Comparison of ENCODE assay signal across 8 mouse cellular contexts in genomic region chr10:80148610-80149290, GRCm38 (mm10). TPM values are rescaled to one million over a fixed set of nuclear protein-coding genes. Genes with fewer than 3 reads are reported as not detected.
DNase-seq lines count a peak whose midpoint lies in the region; ATAC-seq and TF ChIP-seq lines count a peak whose summit lies in the region.

No protein-coding gene starts in this region.

- peak overlapping the region; percentile 94 for H3K4me3 ChIP-seq in G1E (ENCODE audit: low read depth, low read length)
- peak overlapping the region; percentile 80 for H3K4me3 ChIP-seq in forebrain, embryonic 15.5 days
- H3K4me3 ChIP-seq in lung, embryonic 16.5 days (ENCODE audit: low read length) = peak overlapping the region; percentile 88

- peak; percentile 76 for DNase-seq in G1E (ENCODE audit: low spot score)
- DNase-seq in cerebellum, adult 11-12 months = peak; percentile 95
- peak; percentile 92 for DNase-seq in heart, postnatal 25 days (ENCODE audit: low spot score)
- peak; percentile 87 to 91 for DNase-seq in layer of hippocampus, adult 8-10 months (ENCODE audit: low spot score in 2 of 2)
- DNase-seq in ovary, postnatal 14 days (ENCODE audit: low spot score) = peak; percentile 94
- DNase-seq in thymus, postnatal 10 days (ENCODE audit: low spot score in 2 of 2) = peak; percentile 91 to 97

- peak overlapping the region; percentile 98 for H3K9ac ChIP-seq in forebrain, embryonic 15.5 days (replicated peaks)
- H3K9ac ChIP-seq in lung, embryonic 16.5 days (ENCODE audit: low read length) = peak overlapping the region; percentile 92

- peak overlapping the region; percentile 66 for H3K4me2 ChIP-seq in forebrain, embryonic 15.5 days (replicated peaks)
- H3K4me2 ChIP-seq in lung, embryonic 16.5 days (ENCODE audit: low read depth, low read length) = peak overlapping the region; percentile 61

- H3K9me3 ChIP-seq in G1E (replicated peaks) = no peaks in the 10 kb centered on the region
- no peaks in the 10 kb centered on the region for H3K9me3 ChIP-seq in forebrain, embryonic 15.5 days
- no peaks in the 10 kb centered on the region for H3K9me3 ChIP-seq in lung, embryonic 16.5 days (ENCODE audit: control insufficient read depth, low read length)

- WGBS in forebrain, embryonic 15.5 days = under 1% methylated on average over 57 of the region's 57 CpGs
- WGBS in lung, embryonic 16.5 days = under 1% methylated on average over 56 of the region's 57 CpGs

- ATAC-seq in G1E (ENCODE audit: extremely low read depth, insufficient number of reproducible peaks, low FRiP score, poor library complexity, severe bottlenecking) = peak; percentile 22
- peak; percentile 47 for ATAC-seq in forebrain, embryonic 15.5 days (replicated peaks)
- peak; percentile 56 for ATAC-seq in lung, embryonic 16.5 days (ENCODE audit: low read depth)

- H3K36me3 ChIP-seq in G1E (replicated peaks) = peaks cover 76% of the 10 kb centered on the region
- H3K36me3 ChIP-seq in forebrain, embryonic 15.5 days = peaks cover 34% of the 10 kb centered on the region
- peaks cover 29% of the 10 kb centered on the region for H3K36me3 ChIP-seq in lung, embryonic 16.5 days (ENCODE audit: control insufficient read depth, insufficient read depth, low read length)

- H3K4me1 ChIP-seq in G1E (ENCODE audit: insufficient read depth, low read depth, low read length) = peaks cover 73% of the 10 kb centered on the region
- peaks cover 42% of the 10 kb centered on the region for H3K4me1 ChIP-seq in forebrain, embryonic 15.5 days
- peaks cover 46% of the 10 kb centered on the region for H3K4me1 ChIP-seq in lung, embryonic 16.5 days (replicated peaks; ENCODE audit: control insufficient read depth, insufficient read depth, low read length)

- no peak for TF ChIP-seq CTCF in G1E (IDR thresholded peaks at IDR 0.05; ENCODE audit: low read depth, low read length)

- H3K27ac ChIP-seq in forebrain, embryonic 15.5 days (replicated peaks) = peak overlapping the region; percentile 100
- H3K27ac ChIP-seq in lung, embryonic 16.5 days (ENCODE audit: low read length) = peak overlapping the region; percentile 100

- intact Hi-C loops in heart, postnatal 25 days (cut with DNase I) = loop anchor here (10.0 kb wide), 1 partner anchor 294 kb away; the partner anchor contains the start of gene Ptbp1

- H3K27me3 ChIP-seq in G1E (ENCODE audit: insufficient read depth, low read length) = no peaks in the 10 kb centered on the region
- H3K27me3 ChIP-seq in forebrain, embryonic 15.5 days = no peaks in the 10 kb centered on the region
- H3K27me3 ChIP-seq in lung, embryonic 16.5 days (ENCODE audit: control insufficient read depth, insufficient read depth, low read depth, low read length) = no peaks in the 10 kb centered on the region

RNA-seq across cellular contexts. Expression of gene Midn, which starts 0.7 kb away (rescaled TPM):
- total RNA-seq in G1E (2014; fragmentation: Nextera tagmentation) = 89.8 and 92.3 TPM in 2 replicates
- 19.2 and 24.3 TPM in 2 replicates for total RNA-seq in G1E (2017)
- polyA plus RNA-seq in G1E (2012) = 295 and 302 TPM in 2 replicates
- polyA plus RNA-seq in forebrain, embryonic 15.5 days (2015; fragmentation: Nextera tagmentation; extraction: Ambion mirVana) = 33.0 and 34.9 TPM in 2 replicates
- total RNA-seq in heart, postnatal 25 days (2021) = 100 to 1,000 TPM in 1 of 2 experiments, 10 to 100 TPM in 1; 92.1 to 120 TPM
- 10 to 100 TPM; 47.2 to 63.6 (median 58.0) TPM for total RNA-seq in layer of hippocampus, adult 8-10 months (2022)
- polyA plus RNA-seq in lung, embryonic 16.5 days (2015; fragmentation: Nextera tagmentation; extraction: Ambion mirVana) = 11.8 and 12.9 TPM in 2 replicates

RNA-seq across cellular contexts. Expression of gene Cbarp, which starts 8.1 kb away (rescaled TPM):
- total RNA-seq in G1E (2014; fragmentation: Nextera tagmentation) (67.2 and 74.4 TPM in 2 replicates), G1E (2017) (3.7 and 5.5 TPM in 2 replicates)
- polyA plus RNA-seq in G1E (2012) = 66.6 and 73.9 TPM in 2 replicates
- 29.7 and 39.5 TPM in 2 replicates for polyA plus RNA-seq in forebrain, embryonic 15.5 days (2015; fragmentation: Nextera tagmentation; extraction: Ambion mirVana)
- total RNA-seq in heart, postnatal 25 days (2021) = 1 to 10 TPM; 2.4 to 3.1 TPM
- 100 to 1,000 TPM; 295 to 345 (median 308) TPM for total RNA-seq in layer of hippocampus, adult 8-10 months (2022)
- polyA plus RNA-seq in lung, embryonic 16.5 days (2015; fragmentation: Nextera tagmentation; extraction: Ambion mirVana) = 3.9 and 5.6 TPM in 2 replicates

RNA-seq across cellular contexts. Expression of gene Atp5d, which starts 10.3 kb away (rescaled TPM):
- 248 and 258 TPM in 2 replicates for total RNA-seq in G1E (2014; fragmentation: Nextera tagmentation)
- total RNA-seq in G1E (2017) = 81.9 and 82.7 TPM in 2 replicates
- 1,539 and 1,678 TPM in 2 replicates for polyA plus RNA-seq in G1E (2012)
- 437 and 444 TPM in 2 replicates for polyA plus RNA-seq in forebrain, embryonic 15.5 days (2015; fragmentation: Nextera tagmentation; extraction: Ambion mirVana)
- 1,000 to 10,000 TPM; 1,252 to 1,264 TPM for total RNA-seq in heart, postnatal 25 days (2021)
- 100 to 1,000 TPM; 315 to 328 (median 323) TPM for total RNA-seq in layer of hippocampus, adult 8-10 months (2022)
- polyA plus RNA-seq in lung, embryonic 16.5 days (2015; fragmentation: Nextera tagmentation; extraction: Ambion mirVana) = 534 and 552 TPM in 2 replicates

RNA-seq across cellular contexts. Expression of gene Cirbp, which starts 17.0 kb away (rescaled TPM):
- 18.1 and 21.2 TPM in 2 replicates for total RNA-seq in G1E (2014; fragmentation: Nextera tagmentation)
- total RNA-seq in G1E (2017) = 32.6 and 34.8 TPM in 2 replicates
- 41.4 and 45.2 TPM in 2 replicates for polyA plus RNA-seq in G1E (2012)
- 350 and 358 TPM in 2 replicates for polyA plus RNA-seq in forebrain, embryonic 15.5 days (2015; fragmentation: Nextera tagmentation; extraction: Ambion mirVana)
- 10 to 100 TPM; 31.7 to 43.1 TPM for total RNA-seq in heart, postnatal 25 days (2021)
- total RNA-seq in layer of hippocampus, adult 8-10 months (2022) = 100 to 1,000 TPM in 2 of 4 experiments, 10 to 100 TPM in 2; 75.7 to 148 (median 96.4) TPM
- polyA plus RNA-seq in lung, embryonic 16.5 days (2015; fragmentation: Nextera tagmentation; extraction: Ambion mirVana) = 73.4 and 83.4 TPM in 2 replicates

RNA-seq across cellular contexts. Expression of gene 1600002K03Rik, which starts 24.0 kb away (rescaled TPM):
- total RNA-seq in G1E (2014; fragmentation: Nextera tagmentation) = 1.6 TPM in 1 of 2 replicates, not detected in the other
- total RNA-seq in G1E (2017) = 7.8 and 8.9 TPM in 2 replicates
- 4.8 and 5.0 TPM in 2 replicates for polyA plus RNA-seq in G1E (2012)
- 9.7 and 12.7 TPM in 2 replicates for polyA plus RNA-seq in forebrain, embryonic 15.5 days (2015; fragmentation: Nextera tagmentation; extraction: Ambion mirVana)
- total RNA-seq in heart, postnatal 25 days (2021) = 1 to 10 TPM; 4.2 to 5.2 TPM
- 1 to 10 TPM; 1.8 to 9.0 (median 6.2) TPM for total RNA-seq in layer of hippocampus, adult 8-10 months (2022)
- 12.2 and 13.6 TPM in 2 replicates for polyA plus RNA-seq in lung, embryonic 16.5 days (2015; fragmentation: Nextera tagmentation; extraction: Ambion mirVana)

Comparison
In these comparisons a context has a peak if more than half of its experiments do, and no peak if none do; other contexts are left out.
1. Peak in every context shown above with its lines: DNase-seq, ATAC-seq, H3K4me3 ChIP-seq and H3K27ac ChIP-seq.